Comparison of ENCODE assay signal across 1 mouse cellular context in the genomic region with DNA sequence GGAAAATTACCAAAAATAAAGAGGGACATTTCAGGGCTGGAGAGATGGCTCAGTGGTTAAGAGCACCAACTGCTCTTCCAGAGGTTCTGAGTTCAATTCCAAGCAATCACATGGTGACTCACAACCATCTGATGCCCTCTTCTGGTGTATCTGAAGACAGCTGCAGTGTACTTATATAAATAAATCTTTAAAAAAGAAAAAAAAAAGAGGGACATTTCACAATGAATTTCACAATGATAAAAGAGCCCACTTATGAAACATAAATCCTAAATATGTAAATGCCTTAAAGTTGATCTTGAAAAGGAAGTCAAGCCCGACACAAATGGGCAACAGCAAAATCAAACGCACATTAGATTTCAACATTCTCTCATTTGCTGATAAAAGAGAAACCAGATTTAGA.
TF ChIP-seq lines count a peak whose summit lies in the region.

No protein-coding gene starts in this region.

TF ChIP-seq in MEL, 35 proteins besides CTCF, POLR2A, EP300 and RAD21 (continued from another document):
- no peak for TF ChIP-seq E2F4 (IDR thresholded peaks at IDR 0.05; ENCODE audit: borderline replicate concordance, low read depth, low read length)
- no peak for TF ChIP-seq CHD1 (IDR thresholded peaks at IDR 0.05; ENCODE audit: low read depth, low read length)
